8 mouse cellular contexts compared by ENCODE assay signal in genomic region chr8:126138645-126139545, GRCm38 (mm10).
DNase-seq lines count a peak whose midpoint lies in the region; ATAC-seq and TF ChIP-seq lines count a peak whose summit lies in the region.

No protein-coding gene starts in this region.

- no peak for DNase-seq in heart, embryonic 10.5 days (ENCODE audit: low spot score)
- no peak for DNase-seq in heart, adult 11 months
- DNase-seq in adrenal gland, postnatal 10 days, result peak; percentile 46
- DNase-seq in embryonic facial prominence, embryonic 14.5 days (ENCODE audit: low spot score), result peak; percentile 8
- peak; percentile 16 for DNase-seq in liver, postnatal 0 days
- peak; percentile 49 for DNase-seq in right cerebral cortex, postnatal 25 days
- no peak for DNase-seq in adipocyte (ENCODE audit: low spot score)

- TF ChIP-seq EP300 in liver, postnatal 0 days (IDR thresholded peaks at IDR 0.05; ENCODE audit: low read depth), result no peak

- TF ChIP-seq CTCF in liver, postnatal 0 days (IDR thresholded peaks at IDR 0.05; ENCODE audit: low read depth), result no peak

- H3K9ac ChIP-seq in embryonic facial prominence, embryonic 14.5 days (ENCODE audit: low read depth, low read length), result peak overlapping the region; percentile 62
- peak overlapping the region; percentile 78 for H3K9ac ChIP-seq in hindbrain, embryonic 16.5 days (ENCODE audit: low read depth, low read length)
- no peak overlapping the region for H3K9ac ChIP-seq in liver, postnatal 0 days (replicated peaks)

- peak overlapping the region; percentile 33 for H3K27ac ChIP-seq in heart, embryonic 10.5 days
- no peak overlapping the region for H3K27ac ChIP-seq in embryonic facial prominence, embryonic 14.5 days (replicated peaks; ENCODE audit: low read depth, low read length)
- peak overlapping the region; percentile 32; the same call in 1 of the 2 replicates for H3K27ac ChIP-seq in hindbrain, embryonic 16.5 days (ENCODE audit: low read depth, low read length)
- H3K27ac ChIP-seq in liver, postnatal 0 days (ENCODE audit: low read depth), result no peak overlapping the region

- H3K4me1 ChIP-seq in heart, embryonic 10.5 days, result peaks cover 14% of the 10 kb centered on the region
- H3K4me1 ChIP-seq in embryonic facial prominence, embryonic 14.5 days (ENCODE audit: control insufficient read depth, insufficient read depth, low read length), result peaks cover 8% of the 10 kb centered on the region; the same call in 1 of the 2 replicates
- H3K4me1 ChIP-seq in hindbrain, embryonic 16.5 days (ENCODE audit: control insufficient read depth, insufficient read depth, low read depth, low read length), result peaks cover 10% of the 10 kb centered on the region
- H3K4me1 ChIP-seq in liver, postnatal 0 days (ENCODE audit: insufficient read depth), result 0 out of 2 replicates have a peak, but pooled peaks cover 2% of the 10 kb centered on the region

- no peaks in the 10 kb centered on the region for H3K9me3 ChIP-seq in heart, embryonic 10.5 days
- H3K9me3 ChIP-seq in embryonic facial prominence, embryonic 14.5 days (ENCODE audit: control insufficient read depth, low read length), result no peaks in the 10 kb centered on the region
- no peaks in the 10 kb centered on the region for H3K9me3 ChIP-seq in hindbrain, embryonic 16.5 days (ENCODE audit: control insufficient read depth, low read length)
- H3K9me3 ChIP-seq in liver, postnatal 0 days (ENCODE audit: low read length), result no peaks in the 10 kb centered on the region

- peak overlapping the region; percentile 72 for H3K4me3 ChIP-seq in heart, embryonic 10.5 days
- H3K4me3 ChIP-seq in embryonic facial prominence, embryonic 14.5 days (ENCODE audit: low read depth, low read length), result peak overlapping the region; percentile 54
- peak overlapping the region; percentile 63 for H3K4me3 ChIP-seq in hindbrain, embryonic 16.5 days (ENCODE audit: low read length)
- peak overlapping the region; percentile 32; the same call in 1 of the 2 replicates for H3K4me3 ChIP-seq in liver, postnatal 0 days (ENCODE audit: low read depth, low read length)

- WGBS in heart, embryonic 10.5 days, result 1% methylated on average over 95 of the region's 95 CpGs
- WGBS in embryonic facial prominence, embryonic 14.5 days, result under 1% methylated on average over 43 of the region's 95 CpGs
- under 1% methylated on average over 73 of the region's 95 CpGs for WGBS in hindbrain, embryonic 16.5 days
- WGBS in liver, postnatal 0 days (ENCODE audit: insufficient replicate concordance), result 3% methylated on average over 85 of the region's 95 CpGs

- peak; percentile 22; the same call in 1 of the 2 replicates for ATAC-seq in embryonic facial prominence, embryonic 14.5 days (ENCODE audit: low read depth)
- peak; percentile 76 for ATAC-seq in hindbrain, embryonic 16.5 days
- no peak for ATAC-seq in liver, postnatal 0 days

- H3K36me3 ChIP-seq in heart, embryonic 10.5 days, result no peaks in the 10 kb centered on the region
- H3K36me3 ChIP-seq in embryonic facial prominence, embryonic 14.5 days (ENCODE audit: control insufficient read depth, insufficient read depth, low read length), result no peaks in the 10 kb centered on the region
- no peaks in the 10 kb centered on the region for H3K36me3 ChIP-seq in hindbrain, embryonic 16.5 days (ENCODE audit: control insufficient read depth, insufficient read depth, low read length)
- H3K36me3 ChIP-seq in liver, postnatal 0 days (replicated peaks; ENCODE audit: insufficient read depth, low read length), result no peaks in the 10 kb centered on the region

- peak overlapping the region; percentile 99 for H3K4me2 ChIP-seq in embryonic facial prominence, embryonic 14.5 days (ENCODE audit: low read depth, low read length)
- peak overlapping the region; percentile 96 for H3K4me2 ChIP-seq in hindbrain, embryonic 16.5 days (ENCODE audit: low read length)
- peak overlapping the region; percentile 64 for H3K4me2 ChIP-seq in liver, postnatal 0 days (ENCODE audit: low read depth, low read length)

- peaks cover 58% of the 10 kb centered on the region for H3K27me3 ChIP-seq in heart, embryonic 10.5 days (ENCODE audit: insufficient read depth, poor library complexity, severe bottlenecking)
- peaks cover 33% of the 10 kb centered on the region for H3K27me3 ChIP-seq in embryonic facial prominence, embryonic 14.5 days (replicated peaks; ENCODE audit: control insufficient read depth, insufficient read depth, low read length)
- H3K27me3 ChIP-seq in hindbrain, embryonic 16.5 days (replicated peaks; ENCODE audit: control insufficient read depth, insufficient read depth, low read length), result peaks cover 10% of the 10 kb centered on the region; the same call in 1 of the 2 replicates
- peaks cover 28% of the 10 kb centered on the region for H3K27me3 ChIP-seq in liver, postnatal 0 days (ENCODE audit: insufficient read depth, low read length)

Comparison
In these comparisons a context has a peak if more than half of its experiments do, and no peak if none do; other contexts are left out.
1. DNase-seq: peak in adrenal gland, postnatal 10 days (single experiment), embryonic facial prominence, embryonic 14.5 days (single experiment), liver, postnatal 0 days (single experiment) and right cerebral cortex, postnatal 25 days (single experiment); none in heart, embryonic 10.5 days (single experiment), heart, adult 11 months (single experiment) and adipocyte (single experiment).
2. H3K27ac ChIP-seq: peak in heart, embryonic 10.5 days (single experiment) and hindbrain, embryonic 16.5 days (single experiment); none in embryonic facial prominence, embryonic 14.5 days (single experiment) and liver, postnatal 0 days (single experiment).
3. Peak in every context shown above with its lines, with median percentiles within 50 percentile points of each other: H3K4me3 ChIP-seq and H3K4me2 ChIP-seq.